Mouse (Mus musculus): ENCODE data around the gene Cfap36. TPM values are rescaled to one million over a fixed set of nuclear protein-coding genes. Genes with fewer than 3 reads are reported as not detected.

Gene Cfap36
- total and polyA plus RNA-seq, 3 experiments: 26.5 to 38.7 (median 38.2) TPM

GRCm38 (mm10) chr11:29238047-29238446 lies 9.2 kb downstream of the Cfap36 start:
- dilution Hi-C loops (cut with MboI; ENCODE audit: extremely low pct_ligation_motif_present, extremely low pct_unique_long_range_greater_than_20kb, low sequenced_read_pairs) (no loop called here), in situ Hi-C loops (cut with MboI; ENCODE audit: low pct_ligation_motif_present, low pct_unique_long_range_greater_than_20kb, low sequenced_read_pairs) (no loop called here)
- no peak overlapping the region for H3K27ac ChIP-seq (ENCODE audit: insufficient read depth, low read depth)
- no peak overlapping the region for H3K9ac ChIP-seq (ENCODE audit: insufficient read depth, low read depth)
- H3K27me3 ChIP-seq (replicated peaks): no peaks in the 10 kb centered on the region
- no peak overlapping the region for H3K4me2 ChIP-seq (ENCODE audit: insufficient read depth, low read depth, poor library complexity, severe bottlenecking)
- DNase-seq (ENCODE audit: extremely low read depth): no peak
- no peaks in the 10 kb centered on the region for H3K79me2 ChIP-seq (replicated peaks; ENCODE audit: control insufficient read depth, extremely low read depth, insufficient read depth, poor library complexity, severe bottlenecking)
- H3K4me3 ChIP-seq (replicated peaks in 1 of 3; ENCODE audit: low read depth in 2 of 3, low read length in 2 of 3, poor library complexity in 1 of 3): no peak overlapping the region
- TF ChIP-seq RAD21 (IDR thresholded peaks at IDR 0.05; ENCODE audit: low read depth, low read length) (peak; percentile 25), MAFK (IDR thresholded peaks at IDR 0.05; ENCODE audit: insufficient replicate concordance, low read length) (no peak), POLR2AphosphoS2 (IDR thresholded peaks at IDR 0.05; ENCODE audit: low read depth, low read length) (no peak), CTCF (conservative IDR thresholded peaks at IDR 0.05 in 1 of 2, IDR thresholded peaks at IDR 0.05 in 1 of 2; ENCODE audit: low read depth in 2 of 2, low read length in 2 of 2) (peak in 1 of 2 experiments; percentile 41; a peak in 2 of 4 replicates), ZMIZ1 (IDR thresholded peaks at IDR 0.05; ENCODE audit: low read depth, low read length) (no peak)
- peaks cover 18 to 46% of the 10 kb centered on the region in 2 experiments for H3K36me3 ChIP-seq (replicated peaks in 1 of 2; ENCODE audit: control insufficient read depth in 1 of 2, insufficient read depth in 1 of 2, low read length in 1 of 2)
- no peaks in the 10 kb centered on the region for H3K9me3 ChIP-seq (replicated peaks; ENCODE audit: low read length)
- H3K4me1 ChIP-seq (ENCODE audit: control insufficient read depth in 1 of 2, insufficient read depth in 2 of 2): no peaks in the 10 kb centered on the region

- H3K27me3 ChIP-seq (replicated peaks): no peaks in the 10 kb centered on the region
- in situ Hi-C loops (cut with MboI; ENCODE audit: low pct_ligation_motif_present, low pct_unique_long_range_greater_than_20kb, low sequenced_read_pairs): no loop called here
- no peak for TF ChIP-seq RCOR1 (conservative IDR thresholded peaks at IDR 0.05; ENCODE audit: low read depth, low read length)
- no peak for TF ChIP-seq SMC3 (IDR thresholded peaks at IDR 0.05; ENCODE audit: low read depth, low read length)
- no peak for TF ChIP-seq UBTF (IDR thresholded peaks at IDR 0.05; ENCODE audit: low read depth, low read length)
- TF ChIP-seq POLR2AphosphoS2 (IDR thresholded peaks at IDR 0.05; ENCODE audit: low read depth, low read length): no peak
- TF ChIP-seq EP300 (IDR thresholded peaks at IDR 0.05; ENCODE audit: low read length): no peak
- no peaks in the 10 kb centered on the region for H3K79me2 ChIP-seq (replicated peaks; ENCODE audit: control insufficient read depth, extremely low read depth, insufficient read depth, poor library complexity, severe bottlenecking)
- H3K9me3 ChIP-seq (replicated peaks; ENCODE audit: low read length): no peaks in the 10 kb centered on the region
- H3K4me1 ChIP-seq (ENCODE audit: control insufficient read depth in 1 of 2, insufficient read depth in 2 of 2): no peaks in the 10 kb centered on the region
- H3K36me3 ChIP-seq (replicated peaks in 1 of 2; ENCODE audit: control insufficient read depth in 1 of 2, insufficient read depth in 1 of 2, low read length in 1 of 2): peaks cover 20 to 46% of the 10 kb centered on the region in 2 experiments
- H3K9ac ChIP-seq (ENCODE audit: insufficient read depth, low read depth): no peak overlapping the region
- no peak for DNase-seq (ENCODE audit: extremely low read depth)
- H3K27ac ChIP-seq (ENCODE audit: insufficient read depth, low read depth): no peak overlapping the region
- dilution Hi-C loops (cut with MboI; ENCODE audit: extremely low pct_ligation_motif_present, extremely low pct_unique_long_range_greater_than_20kb, low sequenced_read_pairs): no loop called here
- H3K4me3 ChIP-seq (replicated peaks in 1 of 3; ENCODE audit: low read depth in 2 of 3, low read length in 2 of 3, poor library complexity in 1 of 3): no peak overlapping the region
- H3K4me2 ChIP-seq (ENCODE audit: insufficient read depth, low read depth, poor library complexity, severe bottlenecking): no peak overlapping the region
Observed at GRCm38 (mm10) chr11:29237364-29237763, 9.8 kb downstream of the Cfap36 start.

- Histone ChIP-seq H3K9me3 (replicated peaks; ENCODE audit: low read length) (no peaks in the 10 kb centered on the region), H3K79me2 (replicated peaks; ENCODE audit: control insufficient read depth, extremely low read depth, insufficient read depth, poor library complexity, severe bottlenecking) (no peaks in the 10 kb centered on the region), H3K27me3 (replicated peaks) (no peaks in the 10 kb centered on the region), H3K4me3 (replicated peaks in 1 of 3; ENCODE audit: low read depth in 2 of 3, low read length in 2 of 3, poor library complexity in 1 of 3) (no peak overlapping the region), H3K4me2 (ENCODE audit: insufficient read depth, low read depth, poor library complexity, severe bottlenecking) (no peak overlapping the region), H3K36me3 (replicated peaks in 1 of 2; ENCODE audit: control insufficient read depth in 1 of 2, insufficient read depth in 1 of 2, low read length in 1 of 2) (peaks cover 32 to 65% of the 10 kb centered on the region in 2 experiments), H3K4me1 (ENCODE audit: control insufficient read depth in 1 of 2, insufficient read depth in 2 of 2) (no peaks in the 10 kb centered on the region), H3K9ac (ENCODE audit: insufficient read depth, low read depth) (no peak overlapping the region), H3K27ac (ENCODE audit: insufficient read depth, low read depth) (no peak overlapping the region)
- no peak for DNase-seq (ENCODE audit: extremely low read depth)
- in situ Hi-C loops (cut with MboI; ENCODE audit: low pct_ligation_motif_present, low pct_unique_long_range_greater_than_20kb, low sequenced_read_pairs) (no loop called here), dilution Hi-C loops (cut with MboI; ENCODE audit: extremely low pct_ligation_motif_present, extremely low pct_unique_long_range_greater_than_20kb, low sequenced_read_pairs) (no loop called here)
- TF ChIP-seq E2F4 (IDR thresholded peaks at IDR 0.05; ENCODE audit: insufficient replicate concordance, low read depth, low read length) (no peak), NRF1 (IDR thresholded peaks at IDR 0.05; ENCODE audit: low read depth, low read length) (no peak), JUND (conservative IDR thresholded peaks at IDR 0.05; ENCODE audit: low read depth, low read length) (no peak), MYC (IDR thresholded peaks at IDR 0.05; ENCODE audit: low read depth, low read length) (no peak), PAX5 (IDR thresholded peaks at IDR 0.05; ENCODE audit: low read length) (no peak), SIN3A (IDR thresholded peaks at IDR 0.05; ENCODE audit: low read length) (no peak), TBP (conservative IDR thresholded peaks at IDR 0.05; ENCODE audit: low read depth, low read length) (no peak), SMC3 (IDR thresholded peaks at IDR 0.05; ENCODE audit: low read depth, low read length) (no peak), IRF4 (IDR thresholded peaks at IDR 0.05; ENCODE audit: low read depth, low read length) (no peak), ZC3H11A (IDR thresholded peaks at IDR 0.05; ENCODE audit: low read depth, low read length) (no peak), POLR2AphosphoS2 (IDR thresholded peaks at IDR 0.05; ENCODE audit: low read depth, low read length) (no peak; the same call in 1 of the 2 replicates), ZKSCAN1 (IDR thresholded peaks at IDR 0.05; ENCODE audit: borderline replicate concordance, low read depth, low read length) (no peak), NELFE (IDR thresholded peaks at IDR 0.05; ENCODE audit: low read depth, low read length) (no peak), CTCF (conservative IDR thresholded peaks at IDR 0.05 in 1 of 2, IDR thresholded peaks at IDR 0.05 in 1 of 2; ENCODE audit: low read depth in 2 of 2, low read length in 2 of 2) (no peak), ZNF384 (IDR thresholded peaks at IDR 0.05; ENCODE audit: low read depth, low read length) (no peak)
Observed at GRCm38 (mm10) chr11:29233569-29233968, 13.6 kb downstream of the Cfap36 start.

Measured in CH12.LX (cell line).